Mouse (Mus musculus) lung, embryonic 14.5 days (tissue): ENCODE results near the gene Ly6g5c. TPM values are rescaled to one million over a fixed set of nuclear protein-coding genes. Genes with fewer than 3 reads are reported as not detected.

ENCODE experiments used
- ATAC-seq: fragments of 200-750 bp; cut with Nextera tagmentation; 2 replicates; pipeline ENCODE4 v1.8.0; 2017; ENCODE audit warnings: mild to moderate bottlenecking, moderate TSS enrichment, moderate library complexity; ENCODE audit not compliant: insufficient read depth
- DNase-seq: peaks from one replicate; pipeline ENCODE4 v3.0.0-alpha.2; 2015
- H3K27ac ChIP-seq: fragments of 300-500 bp; sonication (generic); 2 replicates; pipeline ENCODE4 v1.5.1; 2014; ENCODE audit warnings: low read depth, mild to moderate bottlenecking, moderate library complexity
- H3K27me3 ChIP-seq: fragments of 300-500 bp; sonication (generic); 2 replicates; pipeline ENCODE4 v1.6.1; 2014; ENCODE audit warnings: low read length, control low read depth; ENCODE audit not compliant: insufficient read depth
- H3K36me3 ChIP-seq: fragments of 300-500 bp; sonication (generic); 2 replicates; pipeline ENCODE4 v1.6.1; 2014; ENCODE audit warnings: control low read depth; ENCODE audit not compliant: insufficient read depth
- H3K4me1 ChIP-seq: fragments of 300-500 bp; sonication (generic); 2 replicates; pipeline ENCODE4 v1.6.1; 2014; ENCODE audit warnings: antibody characterized with exemption, control low read depth; ENCODE audit not compliant: insufficient read depth
- H3K4me2 ChIP-seq: fragments of 300-500 bp; sonication (generic); 2 replicates; pipeline ENCODE4 v1.6.1; 2014; ENCODE audit warnings: mild to moderate bottlenecking
- H3K4me3 ChIP-seq: fragments of 300-500 bp; sonication (generic); 2 replicates; pipeline ENCODE4 v1.5.1; 2014; ENCODE audit warnings: low read depth, low read length
- H3K9ac ChIP-seq: fragments of 300-500 bp; sonication (generic); 2 replicates; pipeline ENCODE4 v1.6.1; 2014
- H3K9me3 ChIP-seq: fragments of 300-500 bp; sonication (generic); 2 replicates; pipeline ENCODE4 v1.6.1; 2016; ENCODE audit warnings: low read depth, low read length, control low read depth
- CTCF ChIP-seq: IDR thresholded peaks from 2 replicates; pipeline ENCODE4 v1.5.1; 2016; ENCODE audit warnings: antibody characterized with exemption, low read depth
- WGBS: fragments of 180-500 bp; shearing (Covaris S2); extraction: QIAGEN DNeasy Blood & Tissue Kit; methylation state at CpG from one replicate; pipeline ENCODE4 v1.1.7; 2014; 5-methylcytosine and 5-hydroxymethylcytosine counted together
- polyA plus RNA-seq: library from polyadenylated mRNA; unstranded; fragments of >200 nt; fragmentation: Nextera tagmentation; extraction: Ambion mirVana; gene quantifications from 2 replicates; pipeline ENCODE4 v1.2.1, GENCODE M21; 2014

The Ly6g5c gene
- polyA plus RNA-seq, 1 experiment from 2014 or later: not detected

GRCm38 (mm10) chr17:35102299-35102698 is 5.8 kb upstream of the Ly6g5c start:
- WGBS: 67% methylated on average over 8 of the region's 8 CpGs
- no peak for TF ChIP-seq CTCF
- Histone ChIP-seq H3K9ac (no peak overlapping the region), H3K36me3 (peaks cover 68% of the 10 kb centered on the region), H3K27me3 (no peaks in the 10 kb centered on the region), H3K27ac (no peak overlapping the region), H3K4me3 (no peak overlapping the region), H3K4me2 (no peak overlapping the region), H3K9me3 (no peaks in the 10 kb centered on the region), H3K4me1 (no peaks in the 10 kb centered on the region)
- no peak for DNase-seq
- no peak for ATAC-seq

DNA sequence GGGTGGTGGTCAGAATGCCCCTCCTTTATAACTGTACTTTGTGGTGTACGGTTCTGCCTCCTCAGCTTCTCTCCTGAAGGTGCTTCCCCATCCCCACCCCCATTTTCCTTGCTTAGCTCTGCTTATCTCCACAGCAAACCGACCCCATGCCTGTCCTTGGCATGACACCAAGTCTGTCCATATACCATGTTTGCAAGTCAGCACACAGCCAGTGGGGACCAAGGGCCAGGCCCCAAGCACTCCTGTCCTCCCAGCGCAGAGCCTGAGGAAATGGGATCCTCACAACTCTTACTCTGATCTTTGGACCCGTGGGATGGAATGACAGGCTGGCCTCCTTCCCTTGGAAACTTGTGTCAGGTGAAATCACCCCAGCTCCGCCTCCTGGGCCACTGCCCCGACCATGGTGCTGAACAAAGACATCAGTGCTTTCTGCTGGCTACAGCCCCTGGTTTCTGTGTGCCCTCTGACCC is 4.8 kb upstream of the Ly6g5c start:
- Histone ChIP-seq H3K4me3 (no peak overlapping the region), H3K9me3 (no peaks in the 10 kb centered on the region), H3K9ac (no peak overlapping the region), H3K4me2 (no peak overlapping the region), H3K27me3 (no peaks in the 10 kb centered on the region), H3K36me3 (peaks cover 59% of the 10 kb centered on the region), H3K27ac (no peak overlapping the region), H3K4me1 (no peaks in the 10 kb centered on the region)
- no peak for ATAC-seq
- no peak for DNase-seq
- WGBS: 52% methylated on average over 6 of the region's 6 CpGs
- TF ChIP-seq CTCF: no peak

DNA sequence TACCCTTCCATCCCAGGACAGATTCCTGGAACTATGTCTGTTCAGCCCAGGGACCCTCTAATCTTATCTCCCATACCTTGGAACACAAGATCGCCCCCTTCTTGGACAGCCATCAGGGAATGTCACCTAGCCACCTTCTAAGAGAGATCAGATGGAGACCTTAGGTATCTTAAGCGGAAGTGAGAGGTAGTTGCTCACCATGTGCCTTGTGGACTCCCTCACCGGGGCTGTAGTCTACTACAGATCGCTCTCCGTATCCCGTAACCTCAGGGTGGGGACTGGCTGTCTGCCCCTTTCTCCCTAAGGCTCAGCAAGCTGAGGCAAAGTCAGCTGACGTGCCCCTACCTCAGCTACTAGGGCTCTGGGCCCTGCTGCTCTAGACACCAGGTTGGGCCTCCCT is 4.0 kb upstream of the Ly6g5c start:
- Histone ChIP-seq H3K27me3 (no peaks in the 10 kb centered on the region), H3K9ac (no peak overlapping the region), H3K36me3 (peaks cover 51% of the 10 kb centered on the region), H3K4me2 (no peak overlapping the region), H3K9me3 (no peaks in the 10 kb centered on the region), H3K27ac (no peak overlapping the region), H3K4me1 (no peaks in the 10 kb centered on the region), H3K4me3 (no peak overlapping the region)
- DNase-seq (no peak), ATAC-seq (no peak)
- WGBS: 90% methylated on average over 7 of the region's 7 CpGs
- no peak for TF ChIP-seq CTCF

DNA sequence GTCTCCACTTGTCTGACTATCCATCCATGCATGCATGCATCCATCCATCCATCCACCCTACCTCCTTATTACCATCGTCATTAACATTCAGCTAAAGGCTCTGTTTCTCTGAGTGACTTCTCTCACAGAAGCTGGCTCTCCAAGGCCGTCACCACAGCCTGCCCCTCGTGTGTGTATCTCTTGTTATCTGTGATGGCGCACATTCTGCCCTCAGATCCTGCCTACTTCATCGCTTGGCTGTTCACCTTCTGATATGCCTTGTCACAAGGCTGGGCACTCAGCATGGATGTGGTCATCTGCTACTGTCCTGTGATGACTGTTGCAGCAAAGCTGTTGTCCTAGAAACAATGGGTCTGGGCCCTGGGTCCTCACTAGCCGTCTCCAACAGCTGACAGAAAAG is 3.3 kb upstream of the Ly6g5c start:
- Histone ChIP-seq H3K36me3 (peaks cover 44% of the 10 kb centered on the region), H3K4me1 (no peaks in the 10 kb centered on the region), H3K27me3 (no peaks in the 10 kb centered on the region), H3K9ac (no peak overlapping the region), H3K9me3 (no peaks in the 10 kb centered on the region), H3K4me2 (no peak overlapping the region), H3K27ac (no peak overlapping the region), H3K4me3 (no peak overlapping the region)
- DNase-seq: no peak
- no peak for ATAC-seq
- no peak for TF ChIP-seq CTCF
- WGBS: 71% methylated on average over 6 of the region's 6 CpGs

- Histone ChIP-seq H3K36me3 (peaks cover 33% of the 10 kb centered on the region), H3K4me2 (no peak overlapping the region; the same call in 1 of the 2 replicates), H3K9me3 (no peaks in the 10 kb centered on the region), H3K9ac (peak overlapping the region; percentile 24; the same call in 1 of the 2 replicates), H3K27ac (no peak overlapping the region), H3K27me3 (no peaks in the 10 kb centered on the region), H3K4me3 (no peak overlapping the region), H3K4me1 (no peaks in the 10 kb centered on the region)
- 24% methylated on average over 13 of the region's 13 CpGs for WGBS
- ATAC-seq (0 out of 2 replicates have a peak, but pooled peaks have one; percentile 32), DNase-seq (peak; percentile 65)
- TF ChIP-seq CTCF: peak; percentile 69
These were observed 2.2 kb upstream of the Ly6g5c start for GRCm38 (mm10) chr17:35105740-35106389.

DNA sequence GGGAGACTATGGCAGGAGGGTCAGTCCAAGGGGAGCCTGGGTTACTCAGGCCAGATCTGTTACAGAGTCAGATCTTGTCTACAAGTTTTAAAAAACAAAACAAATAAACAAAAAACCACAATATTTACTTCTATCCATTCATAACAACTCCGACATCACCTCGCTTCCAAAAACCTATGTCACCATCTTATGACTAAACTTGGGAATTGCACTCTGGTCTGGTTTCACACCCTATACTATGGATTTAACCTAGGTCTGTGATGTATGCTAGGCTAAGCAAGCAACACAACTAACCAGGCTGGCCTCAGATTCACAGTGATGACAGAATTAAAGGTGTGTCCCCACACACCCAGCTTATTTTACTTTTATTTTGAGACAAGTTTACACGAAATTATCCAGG is 1.6 kb upstream of the Ly6g5c start:
- 51% methylated on average over 3 of the region's 3 CpGs for WGBS
- peaks cover 26% of the 10 kb centered on the region for H3K36me3 ChIP-seq
- TF ChIP-seq CTCF: peak; percentile 30
- no peak overlapping the region for H3K4me2 ChIP-seq
- no peak overlapping the region for H3K27ac ChIP-seq
- no peaks in the 10 kb centered on the region for H3K27me3 ChIP-seq
- H3K4me3 ChIP-seq: no peak overlapping the region
- ATAC-seq: no peak
- H3K9me3 ChIP-seq: no peaks in the 10 kb centered on the region
- H3K4me1 ChIP-seq: no peaks in the 10 kb centered on the region
- peak; percentile 13 for DNase-seq
- H3K9ac ChIP-seq: no peak overlapping the region; the same call in 1 of the 2 replicates

DNA sequence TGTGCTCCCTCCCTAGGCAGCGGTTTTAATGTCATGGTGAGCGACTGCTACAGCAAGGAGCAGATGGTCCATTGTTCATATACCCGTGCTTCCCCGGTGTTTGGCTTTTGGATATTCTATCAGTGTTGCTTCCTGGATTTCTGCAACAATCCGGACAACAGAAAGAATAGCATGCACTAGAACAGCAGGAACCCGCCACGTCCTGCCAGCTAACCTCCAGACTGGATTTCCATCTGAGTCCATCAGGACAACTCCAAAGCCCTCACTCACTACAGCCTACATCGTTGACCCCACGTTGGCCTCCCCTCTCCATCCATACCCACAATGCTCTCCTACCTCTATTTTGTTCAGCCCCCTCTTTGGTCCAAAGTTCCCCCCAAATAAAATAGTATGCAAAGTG is 3.7 kb downstream of the Ly6g5c start:
- 71% methylated on average over 9 of the region's 9 CpGs for WGBS
- no peak for ATAC-seq

More for the DNA sequence above, 3.7 kb downstream of the Ly6g5c start:
- Histone ChIP-seq H3K27me3 (no peaks in the 10 kb centered on the region), H3K4me3 (no peak overlapping the region), H3K4me1 (no peaks in the 10 kb centered on the region), H3K9ac (no peak overlapping the region), H3K4me2 (no peak overlapping the region), H3K27ac (no peak overlapping the region), H3K36me3 (peaks cover 28% of the 10 kb centered on the region; the same call in 1 of the 2 replicates), H3K9me3 (no peaks in the 10 kb centered on the region)
- DNase-seq: peak; percentile 12
- no peak for TF ChIP-seq CTCF
